Mouse (Mus musculus): ENCODE measurements at regions not wholly inside any gene's neighbourhood (a gene's known extent, or its start where the extent isn't known, plus 50 kb on each side); places are given as distances from the start of the nearest gene placed in this dataset.

DNA sequence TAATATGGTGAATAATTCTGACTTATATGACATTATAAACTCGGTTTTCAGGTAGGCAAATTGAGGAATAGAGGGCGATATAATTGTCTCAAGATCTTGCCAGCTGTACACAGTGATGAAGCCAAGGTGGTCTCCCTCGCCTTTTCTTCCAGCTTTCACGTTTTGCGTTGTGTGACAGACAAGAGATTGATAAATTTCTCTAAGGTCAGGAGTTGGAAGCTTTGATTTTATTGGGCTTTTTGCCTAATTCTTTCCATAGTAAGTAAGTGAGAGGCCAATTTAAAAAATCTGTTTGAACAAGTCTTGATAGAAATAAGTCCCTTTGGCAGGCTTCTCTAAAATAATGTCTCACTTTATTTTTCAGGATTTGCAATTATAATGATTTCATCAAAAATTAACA lies 549.4 kb upstream of the Klhl1 start:
- no peak overlapping the region for H3K9ac ChIP-seq (replicated peaks; ENCODE audit: low read depth, low read length)
- no peak overlapping the region for H3K4me2 ChIP-seq (ENCODE audit: low read depth, low read length)
- H3K27ac ChIP-seq (ENCODE audit: low read depth), result no peak overlapping the region
- DNase-seq (ENCODE audit: low spot score) (no peak), ATAC-seq (ENCODE audit: insufficient read depth, low read depth) (no peak)
- 73% methylated on average over 5 of the region's 5 CpGs for WGBS
- H3K4me3 ChIP-seq (ENCODE audit: low read depth, low read length), result no peak overlapping the region
- TF ChIP-seq EP300 (IDR thresholded peaks at IDR 0.05; ENCODE audit: low read depth) (no peak), CTCF (IDR thresholded peaks at IDR 0.05; ENCODE audit: low read depth) (no peak)
- no peaks in the 10 kb centered on the region for H3K27me3 ChIP-seq (ENCODE audit: control insufficient read depth, insufficient read depth, low read length)
- no peaks in the 10 kb centered on the region for H3K9me3 ChIP-seq (replicated peaks; ENCODE audit: control insufficient read depth, low read length)
- H3K4me1 ChIP-seq (ENCODE audit: control insufficient read depth, insufficient read depth), result no peaks in the 10 kb centered on the region
- no peaks in the 10 kb centered on the region for H3K36me3 ChIP-seq (replicated peaks; ENCODE audit: control insufficient read depth, insufficient read depth, low read length)

GRCm38 (mm10) chr14:97045321-97045720 lies 526.4 kb upstream of the Klhl1 start:
- Histone ChIP-seq H3K4me1 (ENCODE audit: control insufficient read depth, insufficient read depth) (no peaks in the 10 kb centered on the region), H3K9ac (replicated peaks; ENCODE audit: low read depth, low read length) (no peak overlapping the region), H3K4me2 (ENCODE audit: low read depth, low read length) (no peak overlapping the region), H3K4me3 (ENCODE audit: low read depth, low read length) (no peak overlapping the region), H3K36me3 (replicated peaks; ENCODE audit: control insufficient read depth, insufficient read depth, low read length) (no peaks in the 10 kb centered on the region), H3K27me3 (ENCODE audit: control insufficient read depth, insufficient read depth, low read length) (no peaks in the 10 kb centered on the region), H3K27ac (ENCODE audit: low read depth) (no peak overlapping the region), H3K9me3 (replicated peaks; ENCODE audit: control insufficient read depth, low read length) (no peaks in the 10 kb centered on the region)
- ATAC-seq (ENCODE audit: insufficient read depth, low read depth) (no peak), DNase-seq (ENCODE audit: low spot score) (no peak)
- TF ChIP-seq EP300 (IDR thresholded peaks at IDR 0.05; ENCODE audit: low read depth) (no peak), CTCF (IDR thresholded peaks at IDR 0.05; ENCODE audit: low read depth) (no peak)

DNA sequence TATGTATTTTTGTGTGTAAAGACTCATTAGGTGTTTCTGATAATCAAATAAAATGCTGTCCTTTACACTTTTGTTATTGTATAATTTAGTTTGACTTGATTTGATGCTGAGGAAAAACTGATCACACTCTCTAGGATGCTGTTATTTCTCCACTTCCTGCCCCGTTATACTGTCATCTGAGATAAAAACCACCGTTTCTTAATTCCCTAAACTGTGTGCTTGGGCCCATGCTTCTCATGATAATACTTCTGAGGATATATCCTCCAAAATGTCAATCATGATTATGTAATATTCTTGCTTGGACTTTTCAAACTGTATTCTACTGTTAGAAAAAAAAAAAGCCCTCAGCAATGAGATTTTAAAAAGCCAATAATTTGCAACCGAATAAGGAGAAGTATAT lies 520.9 kb upstream of the Klhl1 start:
- Histone ChIP-seq H3K4me3 (ENCODE audit: low read depth, low read length) (no peak overlapping the region), H3K27ac (ENCODE audit: low read depth) (no peak overlapping the region), H3K27me3 (ENCODE audit: control insufficient read depth, insufficient read depth, low read length) (no peaks in the 10 kb centered on the region), H3K9me3 (replicated peaks; ENCODE audit: control insufficient read depth, low read length) (no peaks in the 10 kb centered on the region), H3K4me2 (ENCODE audit: low read depth, low read length) (no peak overlapping the region), H3K36me3 (replicated peaks; ENCODE audit: control insufficient read depth, insufficient read depth, low read length) (no peaks in the 10 kb centered on the region), H3K4me1 (ENCODE audit: control insufficient read depth, insufficient read depth) (no peaks in the 10 kb centered on the region), H3K9ac (replicated peaks; ENCODE audit: low read depth, low read length) (no peak overlapping the region)
- DNase-seq (ENCODE audit: low spot score) (no peak), ATAC-seq (ENCODE audit: insufficient read depth, low read depth) (no peak)
- WGBS, result 65% methylated on average over 3 of the region's 3 CpGs
- TF ChIP-seq CTCF (IDR thresholded peaks at IDR 0.05; ENCODE audit: low read depth) (no peak), EP300 (IDR thresholded peaks at IDR 0.05; ENCODE audit: low read depth) (no peak)

GRCm38 (mm10) chr14:97028528-97028927 lies 509.6 kb upstream of the Klhl1 start:
- no peak overlapping the region for H3K9ac ChIP-seq (replicated peaks; ENCODE audit: low read depth, low read length)
- DNase-seq (ENCODE audit: low spot score), result no peak
- no peaks in the 10 kb centered on the region for H3K4me1 ChIP-seq (ENCODE audit: control insufficient read depth, insufficient read depth)
- H3K4me3 ChIP-seq (ENCODE audit: low read depth, low read length), result no peak overlapping the region
- no peaks in the 10 kb centered on the region for H3K36me3 ChIP-seq (replicated peaks; ENCODE audit: control insufficient read depth, insufficient read depth, low read length)
- H3K27ac ChIP-seq (ENCODE audit: low read depth), result no peak overlapping the region
- TF ChIP-seq CTCF (IDR thresholded peaks at IDR 0.05; ENCODE audit: low read depth) (no peak), EP300 (IDR thresholded peaks at IDR 0.05; ENCODE audit: low read depth) (no peak)
- no peak for ATAC-seq (ENCODE audit: insufficient read depth, low read depth)
- H3K27me3 ChIP-seq (ENCODE audit: control insufficient read depth, insufficient read depth, low read length), result no peaks in the 10 kb centered on the region
- H3K9me3 ChIP-seq (replicated peaks; ENCODE audit: control insufficient read depth, low read length), result no peaks in the 10 kb centered on the region
- WGBS, result 74% methylated on average over 4 of the region's 4 CpGs
- H3K4me2 ChIP-seq (ENCODE audit: low read depth, low read length), result no peak overlapping the region

- ATAC-seq (ENCODE audit: insufficient read depth, low read depth), result no peak
- Histone ChIP-seq H3K4me3 (ENCODE audit: low read depth, low read length) (no peak overlapping the region), H3K27ac (ENCODE audit: low read depth) (no peak overlapping the region), H3K4me1 (ENCODE audit: control insufficient read depth, insufficient read depth) (no peaks in the 10 kb centered on the region), H3K4me2 (ENCODE audit: low read depth, low read length) (no peak overlapping the region), H3K36me3 (replicated peaks; ENCODE audit: control insufficient read depth, insufficient read depth, low read length) (no peaks in the 10 kb centered on the region), H3K9me3 (replicated peaks; ENCODE audit: control insufficient read depth, low read length) (no peaks in the 10 kb centered on the region), H3K9ac (replicated peaks; ENCODE audit: low read depth, low read length) (no peak overlapping the region), H3K27me3 (ENCODE audit: control insufficient read depth, insufficient read depth, low read length) (no peaks in the 10 kb centered on the region)
- WGBS, result 88% methylated on average over 3 of the region's 3 CpGs
- DNase-seq (ENCODE audit: low spot score), result no peak
- TF ChIP-seq CTCF (IDR thresholded peaks at IDR 0.05; ENCODE audit: low read depth), result no peak
- TF ChIP-seq EP300 (IDR thresholded peaks at IDR 0.05; ENCODE audit: low read depth), result no peak
Measured at GRCm38 (mm10) chr14:97006294-97006693, 487.4 kb upstream of the Klhl1 start.

- TF ChIP-seq CTCF (IDR thresholded peaks at IDR 0.05; ENCODE audit: low read depth) (no peak), EP300 (IDR thresholded peaks at IDR 0.05; ENCODE audit: low read depth) (no peak)
- Histone ChIP-seq H3K4me3 (ENCODE audit: low read depth, low read length) (no peak overlapping the region), H3K36me3 (replicated peaks; ENCODE audit: control insufficient read depth, insufficient read depth, low read length) (no peaks in the 10 kb centered on the region), H3K27ac (ENCODE audit: low read depth) (no peak overlapping the region), H3K27me3 (ENCODE audit: control insufficient read depth, insufficient read depth, low read length) (no peaks in the 10 kb centered on the region), H3K9ac (replicated peaks; ENCODE audit: low read depth, low read length) (no peak overlapping the region), H3K4me2 (ENCODE audit: low read depth, low read length) (no peak overlapping the region), H3K4me1 (ENCODE audit: control insufficient read depth, insufficient read depth) (no peaks in the 10 kb centered on the region), H3K9me3 (replicated peaks; ENCODE audit: control insufficient read depth, low read length) (no peaks in the 10 kb centered on the region)
- DNase-seq (ENCODE audit: low spot score), result no peak
- ATAC-seq (ENCODE audit: insufficient read depth, low read depth), result no peak
- 40% methylated on average over 3 of the region's 3 CpGs for WGBS
Measured at GRCm38 (mm10) chr14:96995081-96995480, 476.2 kb upstream of the Klhl1 start.
